Mouse (Mus musculus) heart, embryonic 12.5 days (tissue): ENCODE measurements at regions not wholly inside any gene's neighbourhood (a gene's known extent, or its start where the extent isn't known, plus 50 kb on each side); places are given as distances from the start of the nearest gene placed in this dataset.
A peak's percentile ranks its signal among the peaks of the same experiment; 100 is the strongest.

ENCODE experiments used
- ATAC-seq: fragments of 200-750 bp; cut with Nextera tagmentation; 2 replicates; pipeline ENCODE4 v1.8.0; 2017; ENCODE audit warnings: moderate TSS enrichment, moderate library complexity; ENCODE audit not compliant: insufficient number of reproducible peaks, low FRiP score
- H3K27ac ChIP-seq: fragments of 300-500 bp; sonication (generic); 2 replicates; pipeline ENCODE4 v1.5.1; 2016; ENCODE audit warnings: mild to moderate bottlenecking, moderate library complexity; ENCODE audit not compliant: poor library complexity, severe bottlenecking
- H3K27me3 ChIP-seq: fragments of 300-500 bp; sonication (generic); replicated peaks from 2 replicates; pipeline ENCODE4 v1.6.1; 2016; ENCODE audit warnings: mild to moderate bottlenecking, moderate library complexity
- H3K36me3 ChIP-seq: fragments of 300-500 bp; sonication (generic); 2 replicates; pipeline ENCODE4 v1.6.1; 2016; ENCODE audit warnings: mild to moderate bottlenecking, moderate library complexity
- H3K4me1 ChIP-seq: fragments of 300-500 bp; sonication (generic); replicated peaks from 2 replicates; pipeline ENCODE4 v1.6.1; 2016; ENCODE audit warnings: mild to moderate bottlenecking
- H3K4me2 ChIP-seq: fragments of 300-500 bp; sonication (generic); 2 replicates; pipeline ENCODE4 v1.6.1; 2016; ENCODE audit warnings: mild to moderate bottlenecking, moderate library complexity
- H3K4me3 ChIP-seq: fragments of 300-500 bp; sonication (generic); 2 replicates; pipeline ENCODE4 v1.5.1; 2016; ENCODE audit warnings: mild to moderate bottlenecking
- H3K9ac ChIP-seq: fragments of 300-500 bp; sonication (generic); 2 replicates; pipeline ENCODE4 v1.6.1; 2016; ENCODE audit warnings: mild to moderate bottlenecking, moderate library complexity
- H3K9me3 ChIP-seq: fragments of 300-500 bp; sonication (generic); replicated peaks from 2 replicates; pipeline ENCODE4 v1.6.1; 2016; ENCODE audit warnings: mild to moderate bottlenecking, moderate library complexity
- WGBS: fragments of 180-500 bp; shearing (Covaris S2); methylation state at CpG from one replicate; pipeline ENCODE4 v1.1.7; 2016; 5-methylcytosine and 5-hydroxymethylcytosine counted together

GRCm38 (mm10) chr10:71485063-71485762 is 137.7 kb downstream of the Ipmk start:
- 0 out of 2 replicates have a peak, but pooled peaks have one; percentile 53 for ATAC-seq
- whole genome bisulfite sequencing, result 71% methylated on average over 17 of the region's 17 CpGs
- Histone ChIP-seq H3K27me3 (no peaks in the 10 kb centered on the region), H3K36me3 (no peaks in the 10 kb centered on the region), H3K4me2 (no peak overlapping the region), H3K27ac (no peak overlapping the region), H3K4me1 (no peaks in the 10 kb centered on the region), H3K4me3 (no peak overlapping the region), H3K9me3 (0 out of 2 replicates have a peak, but pooled peaks cover 2% of the 10 kb centered on the region), H3K9ac (no peak overlapping the region)

- H3K4me2 ChIP-seq, result no peak overlapping the region
- ATAC-seq, result no peak
- H3K9ac ChIP-seq, result no peak overlapping the region
- no peaks in the 10 kb centered on the region for H3K27me3 ChIP-seq
- no peak overlapping the region for H3K27ac ChIP-seq
- WGBS, result 83% methylated on average over 7 of the region's 7 CpGs
- H3K9me3 ChIP-seq, result 0 out of 2 replicates have a peak, but pooled peaks cover 2% of the 10 kb centered on the region
- no peak overlapping the region for H3K4me3 ChIP-seq
- H3K36me3 ChIP-seq, result no peaks in the 10 kb centered on the region
- H3K4me1 ChIP-seq, result no peaks in the 10 kb centered on the region
These were observed 142.2 kb downstream of the Ipmk start for GRCm38 (mm10) chr10:71489791-71490190.

- no peaks in the 10 kb centered on the region for H3K36me3 ChIP-seq
- WGBS, result 39% methylated on average over 4 of the region's 5 CpGs
- H3K4me2 ChIP-seq, result no peak overlapping the region
- no peak for ATAC-seq
- no peaks in the 10 kb centered on the region for H3K4me1 ChIP-seq
- no peak overlapping the region for H3K27ac ChIP-seq
- no peak overlapping the region for H3K4me3 ChIP-seq
- no peak overlapping the region for H3K9ac ChIP-seq
- H3K9me3 ChIP-seq, result peaks cover 12% of the 10 kb centered on the region; the same call in 1 of the 2 replicates
- H3K27me3 ChIP-seq, result no peaks in the 10 kb centered on the region
These were observed 154.5 kb downstream of the Ipmk start for GRCm38 (mm10) chr10:71502096-71502495.

- ATAC-seq, result no peak
These were observed 156.7 kb downstream of the Ipmk start for GRCm38 (mm10) chr10:71504219-71504618.

GRCm38 (mm10) chr10:71525290-71525689 is 177.7 kb downstream of the Ipmk start:
- H3K4me1 ChIP-seq, result no peaks in the 10 kb centered on the region
- no peak overlapping the region for H3K27ac ChIP-seq
- H3K9me3 ChIP-seq, result 0 out of 2 replicates have a peak, but pooled peaks cover 7% of the 10 kb centered on the region
- H3K27me3 ChIP-seq, result no peaks in the 10 kb centered on the region
- H3K9ac ChIP-seq, result no peak overlapping the region
- 77% methylated on average over 2 of the region's 2 CpGs for WGBS
- no peak overlapping the region for H3K4me3 ChIP-seq
- ATAC-seq, result no peak
- no peak overlapping the region for H3K4me2 ChIP-seq
- no peaks in the 10 kb centered on the region for H3K36me3 ChIP-seq

More at GRCm38 (mm10) chr10:71504219-71504618, 156.7 kb downstream of the Ipmk start:
- H3K27ac ChIP-seq, result no peak overlapping the region
- no peak overlapping the region for H3K4me2 ChIP-seq
- H3K36me3 ChIP-seq, result no peaks in the 10 kb centered on the region
- no peaks in the 10 kb centered on the region for H3K4me1 ChIP-seq
- 47% methylated on average over 1 of the region's 1 CpGs for WGBS
- no peaks in the 10 kb centered on the region for H3K27me3 ChIP-seq
- H3K9ac ChIP-seq, result no peak overlapping the region
- no peak overlapping the region for H3K4me3 ChIP-seq
- H3K9me3 ChIP-seq, result peaks cover 6% of the 10 kb centered on the region; the same call in 1 of the 2 replicates

GRCm38 (mm10) chr10:71533759-71534158 is 186.2 kb downstream of the Ipmk start:
- Histone ChIP-seq H3K36me3 (no peaks in the 10 kb centered on the region), H3K4me1 (no peaks in the 10 kb centered on the region), H3K9ac (no peak overlapping the region), H3K4me3 (no peak overlapping the region), H3K27ac (no peak overlapping the region), H3K27me3 (no peaks in the 10 kb centered on the region), H3K9me3 (peaks cover 6% of the 10 kb centered on the region; the same call in 1 of the 2 replicates), H3K4me2 (no peak overlapping the region)
- 87% methylated on average over 2 of the region's 2 CpGs for WGBS
- no peak for ATAC-seq

GRCm38 (mm10) chr10:71545489-71545888 is 197.9 kb downstream of the Ipmk start:
- no peaks in the 10 kb centered on the region for H3K36me3 ChIP-seq
- no peaks in the 10 kb centered on the region for H3K4me1 ChIP-seq
- no peaks in the 10 kb centered on the region for H3K9me3 ChIP-seq
- no peak overlapping the region for H3K27ac ChIP-seq
- no peaks in the 10 kb centered on the region for H3K27me3 ChIP-seq
- WGBS, result 81% methylated on average over 7 of the region's 7 CpGs
- H3K4me2 ChIP-seq, result no peak overlapping the region
- ATAC-seq, result no peak
- H3K4me3 ChIP-seq, result no peak overlapping the region
- H3K9ac ChIP-seq, result no peak overlapping the region

GRCm38 (mm10) chr10:71546507-71546906 is 198.9 kb downstream of the Ipmk start:
- Histone ChIP-seq H3K4me1 (no peaks in the 10 kb centered on the region), H3K27ac (no peak overlapping the region), H3K4me2 (no peak overlapping the region), H3K27me3 (no peaks in the 10 kb centered on the region), H3K4me3 (no peak overlapping the region), H3K36me3 (no peaks in the 10 kb centered on the region), H3K9ac (no peak overlapping the region), H3K9me3 (no peaks in the 10 kb centered on the region)
- WGBS, result 78% methylated on average over 7 of the region's 7 CpGs
- no peak for ATAC-seq

- Histone ChIP-seq H3K4me1 (no peaks in the 10 kb centered on the region), H3K9me3 (peaks cover 11% of the 10 kb centered on the region; the same call in 1 of the 2 replicates), H3K9ac (no peak overlapping the region), H3K27me3 (no peaks in the 10 kb centered on the region), H3K36me3 (no peaks in the 10 kb centered on the region), H3K4me3 (no peak overlapping the region), H3K27ac (no peak overlapping the region), H3K4me2 (no peak overlapping the region)
- ATAC-seq, result no peak
- 83% methylated on average over 10 of the region's 10 CpGs for WGBS
These were observed 236.2 kb downstream of the Ipmk start for GRCm38 (mm10) chr10:71583716-71584115.

GRCm38 (mm10) chr10:71598515-71598914 is 251.0 kb downstream of the Ipmk start:
- H3K4me3 ChIP-seq, result no peak overlapping the region
- ATAC-seq, result no peak
- H3K27me3 ChIP-seq, result no peaks in the 10 kb centered on the region
- H3K27ac ChIP-seq, result no peak overlapping the region
- H3K9ac ChIP-seq, result no peak overlapping the region
- H3K4me2 ChIP-seq, result no peak overlapping the region
- 88% methylated on average over 6 of the region's 6 CpGs for WGBS
- H3K9me3 ChIP-seq, result peaks cover 3% of the 10 kb centered on the region; the same call in 1 of the 2 replicates
- H3K36me3 ChIP-seq, result no peaks in the 10 kb centered on the region
- H3K4me1 ChIP-seq, result no peaks in the 10 kb centered on the region

GRCm38 (mm10) chr10:71613736-71614135 is 266.2 kb downstream of the Ipmk start:
- Histone ChIP-seq H3K27me3 (no peaks in the 10 kb centered on the region), H3K9ac (no peak overlapping the region), H3K9me3 (no peaks in the 10 kb centered on the region), H3K27ac (no peak overlapping the region), H3K36me3 (no peaks in the 10 kb centered on the region), H3K4me2 (no peak overlapping the region), H3K4me1 (no peaks in the 10 kb centered on the region), H3K4me3 (no peak overlapping the region)
- 89% methylated on average over 4 of the region's 4 CpGs for WGBS
- no peak for ATAC-seq

- Histone ChIP-seq H3K9ac (no peak overlapping the region), H3K36me3 (no peaks in the 10 kb centered on the region), H3K27me3 (no peaks in the 10 kb centered on the region), H3K9me3 (no peaks in the 10 kb centered on the region), H3K4me1 (no peaks in the 10 kb centered on the region), H3K27ac (no peak overlapping the region), H3K4me2 (no peak overlapping the region), H3K4me3 (no peak overlapping the region)
- 80% methylated on average over 4 of the region's 4 CpGs for WGBS
- ATAC-seq, result no peak
These were observed 269.6 kb downstream of the Ipmk start for GRCm38 (mm10) chr10:71617156-71617555.
